Mouse (Mus musculus): ENCODE measurements around the gene S100z.

DNA sequence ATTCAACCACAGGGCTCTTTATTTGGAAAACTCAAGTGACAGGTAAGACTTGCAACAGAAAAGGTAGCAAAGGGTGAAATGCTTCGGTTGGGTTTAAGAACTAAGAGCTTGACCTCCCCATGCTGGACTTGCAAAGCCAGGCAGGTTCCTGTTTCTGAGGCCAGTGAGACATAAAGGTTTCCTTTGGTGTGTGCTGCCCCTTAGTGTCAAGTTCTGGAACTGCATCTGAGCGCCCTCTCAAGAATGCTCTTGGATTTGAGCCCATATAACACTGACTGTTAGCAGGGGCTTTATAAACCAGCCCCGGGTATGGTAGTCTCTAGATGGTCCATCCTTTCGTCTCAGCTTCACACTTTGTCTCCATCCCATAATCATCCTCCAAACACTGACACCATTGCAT, 2.9 kb upstream of the S100z start:
- TF ChIP-seq POLR2A (IDR thresholded peaks at IDR 0.05; ENCODE audit: borderline replicate concordance, control insufficient read depth, low read depth, low read length) (no peak), CTCF (IDR thresholded peaks at IDR 0.05; ENCODE audit: control insufficient read depth, insufficient read depth, low read length) (peak; percentile 72)

Measured in bone marrow, adult 2 months (tissue).